Mouse (Mus musculus) ovary, adult 10 weeks (tissue): ENCODE results near the gene Gm6309. TPM values are rescaled to one million over a fixed set of nuclear protein-coding genes. Genes with fewer than 3 reads are reported as not detected.

Experiments
- polyA plus RNA-seq: library from polyadenylated mRNA; stranded (reverse); fragments of 350-450 nt; fragmentation: Illumina TruSeq; extraction: RNeasy Lipid Tissue Mini Kit (QIAGEN cat#74804); gene quantifications from one replicate; pipeline ENCODE4 v1.2.3, GENCODE M21; 2014

Gene Gm6309
- polyA plus RNA-seq: not detected

GRCm38 (mm10) chr5:146170621-146171020, at the start of gene Gm6309:
TSS of gene Gm6309 (minus strand) at chr5:146170721.

DNA sequence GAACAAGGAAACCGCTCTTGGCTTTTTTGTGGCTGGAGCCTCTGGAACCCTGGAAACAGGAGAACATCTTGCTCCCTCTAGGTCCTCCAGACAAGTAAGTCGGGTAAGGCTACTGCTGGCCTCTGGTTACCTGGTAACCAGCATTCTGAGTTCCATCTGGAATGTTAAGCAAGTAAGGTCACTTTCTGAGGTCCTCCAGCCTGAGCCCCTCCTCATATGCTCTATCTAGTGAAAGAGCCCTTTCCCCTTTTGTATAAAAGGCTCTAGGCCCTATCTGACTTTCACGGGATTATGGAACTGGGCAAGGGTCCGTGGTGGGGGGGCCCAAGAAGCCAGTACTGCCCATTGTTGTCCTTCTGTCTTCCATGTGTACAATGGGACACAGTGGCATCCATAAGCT, 14.7 kb upstream of the Gm6309 start, which contains the start of gene 1700001J03Rik:
Gene 1700001J03Rik, minus strand, starts transcription at position 101 of the 400 bp plus-strand sequence.

DNA sequence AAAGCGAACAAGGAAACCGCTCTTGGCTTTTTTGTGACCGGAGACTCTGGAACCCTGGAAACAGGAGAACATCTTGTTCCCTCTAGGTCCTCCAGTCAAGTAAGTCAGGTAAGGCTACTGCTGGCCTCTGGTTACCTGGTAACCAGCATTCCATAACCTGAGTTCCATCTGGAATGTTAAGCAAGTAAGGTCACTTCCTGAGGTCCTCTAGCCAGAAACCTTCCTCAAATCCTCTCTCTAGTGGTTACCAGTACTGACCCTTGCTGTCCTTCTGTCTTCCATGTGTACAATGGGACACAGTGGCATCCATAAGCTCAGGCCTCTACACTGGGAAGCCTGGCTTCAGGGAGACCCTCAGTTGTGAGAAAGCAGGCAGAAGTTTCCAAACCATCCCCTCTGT, 10.1 kb downstream of the Gm6309 start, which contains the start of gene Gm5565:
Gene Gm5565, minus strand, starts transcription at position 101 of the 400 bp plus-strand sequence.

Other genes starting within 250 kb of the Gm6309 start
- not detected for gene Cyp3a25, start 161.1 kb downstream of the Gm6309 start, polyA plus RNA-seq
- not detected for gene Cyp3a59, start 91.5 kb downstream of the Gm6309 start, polyA plus RNA-seq
- gene Gm5565, start 10.2 kb downstream of the Gm6309 start, polyA plus RNA-seq: not detected
- gene 1700001J03Rik, start 14.6 kb upstream of the Gm6309 start, polyA plus RNA-seq: not detected
- gene Rnf6, start 50.8 kb upstream of the Gm6309 start, polyA plus RNA-seq: 58.0 TPM
- 66.6 TPM for gene Cdk8, start 60.5 kb upstream of the Gm6309 start, polyA plus RNA-seq
- gene Wasf3, start 214.3 kb upstream of the Gm6309 start, polyA plus RNA-seq: 17.8 TPM